Mouse (Mus musculus) myocyte (in vitro differentiated cells): ENCODE measurements around the gene Eapp.

Source experiments
- POLR2A ChIP-seq: IDR thresholded peaks from one replicate; pipeline ENCODE4 v1.6.1; 2011; ENCODE audit warnings: low read depth, mild to moderate bottlenecking, control low read depth, moderate library complexity; ENCODE audit not compliant: insufficient read length
- TCF3 ChIP-seq: IDR thresholded peaks from one replicate; pipeline ENCODE4 v1.6.1; 2011; ENCODE audit warnings: low read depth, control low read depth; ENCODE audit not compliant: insufficient read length

GRCm38 (mm10) chr12:54697003-54697597, 1.4 kb upstream of the Eapp start:
- TF ChIP-seq POLR2A: no peak
- no peak for TF ChIP-seq TCF3
